Mouse (Mus musculus) thymus, postnatal 0 days (tissue): ENCODE data around the gene Sik1. TPM values are rescaled to one million over a fixed set of nuclear protein-coding genes. Genes with fewer than 3 reads are reported as not detected.
A peak's percentile ranks its signal among the peaks of the same experiment; 100 is the strongest.
"Not testable (repeated sequence)": the region's sequence is repeated elsewhere in the genome, so short reads cannot be mapped to it uniquely, and the experiment has no call there.

ENCODE experiments used
- DNase-seq: peaks from one replicate; pipeline ENCODE4 v3.0.0-alpha.2; 2015; ENCODE audit warnings: low spot score
- polyA plus RNA-seq: library from polyadenylated mRNA; unstranded; fragments of >200 nt; fragmentation: Nextera tagmentation; extraction: Ambion mirVana; gene quantifications from 2 replicates; pipeline ENCODE4 v1.2.1, GENCODE M21; 2015

Gene Sik1
- 12.4 and 14.2 TPM in 2 replicates for polyA plus RNA-seq

- peak; percentile 98 for DNase-seq
Measured at GRCm38 (mm10) chr17:31855597-31856518, at the start of gene Sik1. Sik1 (minus strand) TSS chr17:31855804.

DNA sequence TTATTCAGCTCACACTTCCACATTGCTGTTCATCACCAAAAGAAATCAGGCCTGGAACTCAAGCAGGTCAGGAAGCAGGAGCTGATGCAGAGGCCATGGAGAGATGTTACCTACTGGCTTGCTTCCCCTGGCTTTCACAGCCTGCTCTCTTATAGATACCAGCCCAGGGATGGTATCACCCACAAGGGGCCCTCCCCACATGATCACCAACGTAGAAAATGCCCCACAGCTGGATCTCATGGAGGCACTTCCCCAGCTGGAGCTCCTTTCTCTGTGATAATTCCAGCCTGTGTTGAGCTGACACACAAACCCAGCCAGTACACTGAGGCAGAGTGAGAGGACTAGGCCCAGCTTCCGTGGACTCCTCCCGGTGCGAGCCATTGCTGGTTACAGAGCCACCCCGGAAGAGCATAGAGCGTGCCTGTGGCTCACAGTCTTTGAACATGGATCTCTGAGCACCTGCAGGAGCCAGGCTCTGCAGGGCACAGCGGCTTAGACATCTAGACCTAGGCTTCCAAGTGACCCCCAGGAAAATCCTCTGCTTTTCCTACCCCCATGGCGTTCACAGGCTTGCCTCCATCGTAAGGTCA is 49.7 kb upstream of the Sik1 start:
- DNase-seq: peak; percentile 59

DNA sequence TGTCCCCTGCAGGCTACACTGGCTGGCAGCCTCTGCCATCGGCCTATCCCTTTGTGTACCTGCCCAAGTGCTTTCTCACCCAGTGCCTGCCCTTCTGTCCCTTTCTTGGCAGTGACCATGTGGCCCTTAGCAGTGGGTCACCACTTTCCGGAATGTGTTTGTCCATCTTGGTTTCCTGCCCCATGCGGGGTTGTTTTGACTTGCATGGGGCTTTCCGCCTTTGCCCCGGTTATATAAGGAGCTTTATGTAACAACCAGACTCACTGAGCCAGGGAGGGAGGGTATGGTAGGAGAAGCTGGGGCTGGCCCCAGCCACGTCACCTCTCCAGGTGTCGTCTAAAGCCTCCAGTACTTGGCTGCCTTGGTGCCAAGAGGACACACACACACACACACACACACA is 48.4 kb upstream of the Sik1 start:
- no peak for DNase-seq

DNA sequence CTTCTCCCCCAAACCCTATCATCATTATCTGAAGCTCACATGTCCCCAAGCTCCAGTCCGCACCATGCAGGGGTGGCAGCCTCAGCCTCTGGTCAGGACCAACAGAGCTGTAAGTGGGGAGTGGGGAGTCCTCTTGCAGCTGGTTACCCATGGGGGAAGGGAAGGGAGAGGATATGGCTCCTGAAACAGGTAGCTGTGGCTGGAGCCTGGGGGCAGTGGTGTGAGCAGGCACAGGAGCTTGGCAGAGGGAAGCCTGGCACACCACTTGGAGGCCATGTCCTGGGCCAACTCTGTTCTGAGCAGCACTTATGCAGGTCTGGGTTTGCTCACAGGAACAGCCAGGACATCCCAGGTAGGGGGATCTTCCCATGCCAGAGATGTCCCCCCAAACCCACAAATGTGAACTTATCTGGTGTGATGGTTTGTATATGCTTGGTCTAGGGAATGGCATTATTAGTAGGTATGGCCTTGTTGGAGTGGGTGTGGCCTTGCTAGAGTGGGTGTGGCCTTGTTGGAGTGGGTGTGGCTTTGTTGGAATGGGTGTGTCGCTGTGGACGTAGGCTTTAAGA is 47.1 kb upstream of the Sik1 start:
- no peak for DNase-seq

- no peak for DNase-seq
Measured at GRCm38 (mm10) chr17:31901461-31902204, 46.0 kb upstream of the Sik1 start.

DNA sequence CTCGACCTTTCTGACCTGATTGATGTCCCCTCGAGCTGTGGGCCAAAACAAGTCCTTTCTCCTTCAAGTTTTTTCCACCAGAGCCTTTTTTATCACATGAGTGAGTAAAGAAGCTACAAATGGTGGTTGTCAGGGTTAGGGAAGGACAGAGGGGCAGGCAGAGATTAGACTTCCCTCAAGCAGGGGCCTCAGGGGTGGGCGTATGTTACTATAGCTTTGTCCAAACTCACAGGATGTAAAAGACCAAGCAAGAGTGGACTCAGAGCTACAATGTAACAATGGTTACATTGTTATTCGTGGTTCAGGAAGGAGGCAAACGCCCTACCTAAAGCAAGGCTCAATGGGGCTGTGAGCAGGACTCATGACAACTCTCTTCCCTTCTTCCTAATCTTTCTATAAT is 43.3 kb upstream of the Sik1 start:
- DNase-seq: no peak

GRCm38 (mm10) chr17:31897186-31897793 is 41.7 kb upstream of the Sik1 start:
- no peak for DNase-seq

DNA sequence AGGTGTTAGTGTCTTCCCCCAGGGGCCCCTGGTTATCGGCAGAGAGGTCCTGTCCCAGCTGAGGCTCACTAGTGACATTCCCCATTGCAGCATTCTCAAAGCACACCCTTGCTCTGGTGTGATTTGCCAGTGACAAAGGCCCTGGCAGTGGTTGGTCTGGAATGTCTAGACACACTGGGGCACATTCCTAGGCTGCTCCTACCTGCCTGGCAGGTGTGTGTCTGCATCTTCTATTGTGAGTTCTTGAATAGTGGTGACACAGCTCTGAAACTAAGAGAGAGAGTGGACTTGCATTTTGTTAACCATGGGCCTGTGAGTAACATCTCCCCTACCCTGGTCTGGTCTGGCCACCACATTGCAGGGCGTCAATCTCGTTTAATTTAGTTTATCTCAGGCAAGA is 41.1 kb upstream of the Sik1 start:
- DNase-seq: no peak

DNA sequence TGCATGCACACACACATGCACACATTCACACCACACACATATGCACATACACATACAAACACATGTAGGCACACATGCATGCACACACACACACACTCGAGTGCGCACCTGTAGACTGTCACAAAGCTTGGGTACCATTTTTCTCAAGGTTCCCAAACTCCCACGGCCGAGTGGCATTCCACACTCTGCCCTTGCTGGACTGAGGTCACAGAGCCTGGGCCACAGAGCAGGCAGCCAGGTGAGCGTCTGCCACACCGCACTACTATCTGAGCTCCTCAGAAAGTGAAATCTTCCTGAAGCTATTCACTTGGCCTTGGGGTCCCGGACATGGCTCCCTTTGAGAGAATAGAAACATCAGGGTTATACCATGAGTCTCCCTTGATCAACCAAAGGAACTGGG is 40.7 kb upstream of the Sik1 start:
- DNase-seq: no peak

GRCm38 (mm10) chr17:31893371-31894060 is 37.9 kb upstream of the Sik1 start:
- DNase-seq: no peak

- no peak for DNase-seq
Measured at GRCm38 (mm10) chr17:31892750-31893149, 37.1 kb upstream of the Sik1 start.

DNA sequence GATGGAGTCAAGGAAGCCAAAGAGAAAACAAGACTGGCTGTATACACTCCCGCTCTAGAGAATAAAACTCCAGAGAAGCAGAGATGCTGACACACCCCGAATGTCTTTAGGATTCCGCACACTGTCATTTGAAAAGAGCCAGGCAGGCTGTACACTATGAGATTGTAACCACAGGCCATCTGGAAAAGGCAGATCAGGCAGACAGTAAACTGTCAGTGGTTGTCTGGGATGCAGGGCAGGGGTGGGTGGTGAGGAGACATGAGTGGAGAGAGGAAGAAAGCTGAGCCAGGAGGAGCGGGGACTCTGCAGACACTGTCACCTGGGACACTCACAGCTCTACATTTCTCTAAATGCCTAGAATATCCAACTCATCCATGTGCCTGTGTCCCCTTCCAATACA is 36.3 kb upstream of the Sik1 start:
- DNase-seq: no peak

DNA sequence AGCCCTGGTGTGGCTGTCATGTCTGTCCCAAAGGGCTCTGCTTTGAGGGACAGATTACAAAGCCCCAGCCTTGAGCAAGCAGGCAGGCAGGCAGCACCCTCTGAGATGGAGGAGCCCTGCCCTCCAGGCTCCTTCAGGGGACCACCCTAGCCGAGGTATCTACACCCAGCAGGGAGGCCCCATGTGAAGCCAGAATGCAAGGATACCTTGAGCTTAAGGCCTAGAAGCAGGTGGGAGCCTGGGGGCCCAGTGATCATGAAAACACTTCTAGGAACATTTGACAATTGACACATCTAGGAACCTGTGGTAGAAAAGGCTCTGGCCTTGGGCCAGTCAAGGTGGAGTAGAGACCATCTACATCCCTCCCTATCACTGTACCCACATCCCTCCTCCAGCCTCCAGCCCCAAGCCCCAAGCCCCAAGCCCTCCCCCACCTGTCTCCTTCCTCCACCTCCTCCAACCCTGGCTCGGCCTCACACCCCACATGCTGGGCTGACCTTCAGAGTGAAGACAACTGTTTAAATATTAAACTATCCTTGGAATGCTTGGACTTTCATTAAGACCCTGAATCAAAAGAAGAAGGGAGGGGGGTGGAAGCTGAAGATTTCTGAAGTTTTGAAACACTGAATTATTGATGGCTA is 34.8 kb upstream of the Sik1 start:
- DNase-seq: no peak

- DNase-seq: no peak
Measured at GRCm38 (mm10) chr17:31889446-31890201, 34.0 kb upstream of the Sik1 start.

DNA sequence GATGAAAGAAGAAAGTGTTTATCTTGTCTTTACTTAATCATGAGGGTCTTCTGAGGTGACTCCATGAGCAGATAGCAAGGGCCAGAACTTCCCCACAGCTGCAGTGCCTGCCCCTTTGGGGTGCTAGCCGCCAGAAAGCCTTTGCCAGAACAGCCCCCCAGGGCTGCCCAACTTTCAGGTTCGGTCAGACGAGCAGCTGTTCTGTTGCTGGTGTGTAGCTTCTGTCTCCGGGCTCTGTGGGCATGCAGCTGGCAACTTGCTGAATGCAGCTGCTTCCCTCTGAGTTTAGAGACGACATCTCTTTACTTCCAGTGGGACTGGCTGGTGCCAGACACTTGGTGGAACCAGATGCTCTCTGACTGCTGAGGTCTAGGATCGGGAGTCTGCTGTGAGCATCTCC is 32.9 kb upstream of the Sik1 start:
- peak; percentile 41 for DNase-seq

DNA sequence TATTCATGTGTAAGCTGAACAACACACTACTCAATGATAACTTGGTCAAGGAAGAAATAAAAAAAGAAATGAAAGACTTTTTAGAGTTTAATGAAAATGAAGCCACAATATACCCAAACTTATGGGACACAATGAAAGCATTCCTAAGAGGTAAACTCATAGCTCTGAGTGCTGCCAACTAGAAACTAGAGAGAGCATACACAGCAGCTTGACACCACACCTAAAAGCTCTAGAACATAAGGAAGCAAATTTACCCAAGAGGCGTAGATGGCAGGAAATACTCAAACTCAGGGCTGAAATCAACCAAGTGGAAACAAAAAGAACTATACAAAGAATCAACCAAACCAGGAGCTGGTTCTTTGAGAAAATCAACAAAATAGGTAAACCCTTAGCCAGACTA is 29.1 kb upstream of the Sik1 start:
- not testable (repeated sequence) for DNase-seq

DNA sequence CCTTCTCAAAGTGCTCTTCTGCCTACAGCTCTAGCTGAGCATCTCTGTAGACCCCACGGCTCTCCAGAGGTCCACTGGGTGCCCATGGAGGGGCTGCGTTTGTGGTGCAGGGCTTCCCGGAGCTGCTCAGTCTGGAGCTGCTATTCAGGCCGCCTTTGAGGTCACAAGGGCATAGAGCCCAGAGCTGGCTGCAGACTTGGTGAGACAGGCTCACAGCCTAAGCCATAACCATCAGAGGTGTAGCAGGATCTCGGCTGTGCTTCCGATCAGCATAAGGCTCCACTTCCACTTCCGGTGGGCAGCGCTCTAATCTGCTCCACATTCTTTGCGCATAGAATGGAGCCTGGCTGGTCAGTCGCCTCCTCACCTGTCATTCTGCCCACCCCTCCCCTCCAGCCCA is 23.8 kb upstream of the Sik1 start:
- no peak for DNase-seq

DNA sequence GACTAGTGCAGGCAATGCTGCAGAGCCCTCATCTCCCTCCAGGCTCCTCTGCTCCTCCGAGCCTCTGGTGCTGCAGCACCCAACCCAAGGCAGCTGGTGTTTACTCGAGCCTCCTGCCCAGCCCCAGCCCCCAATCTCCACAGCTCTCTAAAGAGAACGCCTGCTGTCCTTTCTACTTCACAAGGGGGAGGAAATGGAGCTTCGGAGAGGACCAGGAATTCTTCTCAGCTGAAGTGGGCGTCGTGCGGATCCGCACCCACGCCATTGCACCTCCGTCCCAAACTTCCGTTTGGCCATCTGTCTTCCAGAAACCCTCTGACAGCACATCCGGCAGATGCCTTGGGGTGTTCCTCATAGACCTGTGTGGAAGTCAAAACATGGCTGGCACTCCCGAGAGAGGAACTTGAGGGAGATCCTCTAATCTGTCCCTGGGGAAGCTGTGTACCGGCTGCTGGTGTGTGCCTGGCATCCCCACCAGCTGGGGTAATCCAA is 22.1 kb upstream of the Sik1 start:
- DNase-seq: no peak

DNA sequence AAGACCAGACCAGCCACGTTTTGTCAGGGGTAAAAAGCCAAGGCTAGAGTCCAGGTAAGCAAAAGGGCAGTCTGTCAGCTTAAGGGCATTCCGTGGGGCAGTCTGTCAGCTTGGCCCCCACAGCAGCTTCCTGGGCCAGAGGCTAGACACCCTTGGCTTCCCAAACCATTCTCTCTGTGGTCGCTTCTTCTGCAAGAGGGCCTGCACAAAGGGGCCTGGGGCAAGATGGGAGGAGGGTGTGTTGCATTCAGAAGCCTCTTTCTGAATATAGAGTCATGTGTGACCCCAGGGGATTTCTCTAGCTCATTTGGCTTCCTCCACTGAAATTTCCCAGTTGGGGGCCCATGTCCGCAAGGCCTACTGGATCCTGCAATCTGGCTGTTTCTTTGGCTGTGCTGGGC is 21.6 kb upstream of the Sik1 start:
- DNase-seq: no peak
